Mouse (Mus musculus): Measurements from ENCODE around the gene Vmn1r152.
"Not testable (repeated sequence)": the region's sequence is repeated elsewhere in the genome, so short reads cannot be mapped to it uniquely, and the experiment has no call there.

Gene Vmn1r152

DNA sequence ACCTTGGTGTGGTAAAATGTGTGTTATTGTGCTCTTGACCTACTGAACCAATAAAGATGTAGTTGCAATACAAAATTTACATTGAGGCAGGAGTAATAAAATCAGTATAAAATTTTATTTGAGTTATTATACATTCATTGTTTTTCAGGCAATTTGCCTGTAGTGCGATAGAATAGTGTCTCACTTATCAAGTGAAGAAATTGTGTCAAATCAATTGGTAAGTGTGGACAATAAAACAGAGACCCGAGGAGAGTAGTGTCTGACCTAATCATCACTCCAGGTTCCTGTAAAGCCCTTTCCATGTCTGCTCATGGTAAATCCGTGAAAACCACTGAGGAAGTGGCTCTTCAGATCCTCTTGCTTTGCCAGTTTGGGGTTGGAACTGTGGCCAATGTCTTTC is at the start of gene Vmn1r152:
TSS of gene Vmn1r152 (plus strand) at position 301 of the 400 bp plus-strand sequence.
- not testable (repeated sequence) for DNase-seq (ENCODE audit: low spot score)

DNA sequence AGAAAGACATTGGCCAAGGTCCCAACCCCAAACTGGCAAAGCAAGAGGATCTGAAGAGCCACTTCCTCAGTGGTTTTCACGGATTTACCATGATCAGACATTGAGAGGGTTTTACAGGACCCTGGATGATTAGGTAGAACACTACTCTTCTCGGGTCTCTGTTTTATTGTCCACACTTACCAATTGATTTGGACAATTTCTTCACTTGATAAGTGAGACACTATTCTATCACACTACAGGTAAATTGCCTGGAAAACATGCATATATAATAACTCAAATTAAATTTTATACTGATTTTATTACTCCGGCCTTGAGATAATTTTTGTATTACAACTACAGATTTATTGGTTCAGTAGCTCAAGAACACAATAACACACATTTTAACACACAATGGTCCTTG is 23.2 kb upstream of the Vmn1r152 start, which contains the start of gene Vmn1r151:
TSS of gene Vmn1r151 (minus strand) at position 101 of the 400 bp plus-strand sequence.
- DNase-seq (ENCODE audit: low spot score) = not testable (repeated sequence)

DNA sequence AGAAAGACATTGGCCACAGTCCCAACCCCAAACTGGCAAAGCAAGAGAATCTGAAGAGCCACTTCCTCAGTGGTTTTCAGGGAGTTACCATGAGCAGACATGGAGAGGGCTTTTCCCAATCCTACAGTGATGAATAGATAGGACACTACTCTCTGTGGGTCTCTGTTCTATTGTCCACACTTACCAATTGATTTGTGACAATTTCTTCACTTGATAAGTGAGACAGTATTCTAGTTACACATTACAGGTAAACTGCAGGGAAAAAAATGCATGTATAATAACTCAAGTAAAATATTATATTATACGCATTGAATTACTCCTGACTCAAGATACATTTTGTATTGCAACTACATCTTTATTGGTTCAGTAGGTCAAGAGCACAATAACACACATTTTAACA is 12.0 kb downstream of the Vmn1r152 start, which contains the start of gene Gm8677:
TSS of gene Gm8677 (minus strand) at position 101 of the 400 bp plus-strand sequence.
- not testable (repeated sequence) for DNase-seq (ENCODE audit: low spot score)

- not testable (repeated sequence) for DNase-seq (ENCODE audit: low spot score)
Observed at GRCm38 (mm10) chr7:22565243-22565642, 42.5 kb downstream of the Vmn1r152 start, which contains the start of gene Gm4201. Gm4201 (minus strand) TSS chr7:22565343.
